Mouse (Mus musculus) liver, postnatal 0 days (tissue): ENCODE data around the gene Phf20. TPM values are rescaled to one million over a fixed set of nuclear protein-coding genes. Genes with fewer than 3 reads are reported as not detected.

Source experiments
- ATAC-seq: fragments of 200-750 bp; cut with Nextera tagmentation; 2 replicates; pipeline ENCODE4 v1.8.0; 2017; ENCODE audit warnings: mild to moderate bottlenecking, moderate library complexity
- DNase-seq: peaks from one replicate; pipeline ENCODE4 v3.0.0-alpha.2; 2016
- H3K27ac ChIP-seq: fragments of 300-500 bp; sonication (generic); 2 replicates; pipeline ENCODE4 v1.5.1; 2014; ENCODE audit warnings: antibody characterized with exemption, moderate library complexity, mild to moderate bottlenecking, low read depth
- H3K27me3 ChIP-seq: fragments of 300-500 bp; sonication (generic); 2 replicates; pipeline ENCODE4 v1.6.1; 2014; ENCODE audit warnings: low read length, control low read depth, mixed read lengths; ENCODE audit not compliant: insufficient read depth
- H3K36me3 ChIP-seq: fragments of 300-500 bp; sonication (generic); replicated peaks from 2 replicates; pipeline ENCODE4 v1.6.1; 2014; ENCODE audit warnings: mild to moderate bottlenecking, control low read depth, low read length, moderate library complexity, mixed read lengths; ENCODE audit not compliant: insufficient read depth
- H3K4me1 ChIP-seq: fragments of 300-500 bp; sonication (generic); 2 replicates; pipeline ENCODE4 v1.6.1; 2014; ENCODE audit warnings: antibody characterized with exemption, mild to moderate bottlenecking, control low read depth; ENCODE audit not compliant: insufficient read depth
- H3K4me2 ChIP-seq: fragments of 300-500 bp; sonication (generic); 2 replicates; pipeline ENCODE4 v1.6.1; 2014; ENCODE audit warnings: low read depth, mild to moderate bottlenecking, low read length, moderate library complexity, mixed read lengths
- H3K4me3 ChIP-seq: fragments of 300-500 bp; sonication (generic); 2 replicates; pipeline ENCODE4 v1.5.1; 2014; ENCODE audit warnings: low read depth, low read length
- H3K9ac ChIP-seq: fragments of 300-500 bp; sonication (generic); replicated peaks from 2 replicates; pipeline ENCODE4 v1.6.1; 2014; ENCODE audit warnings: mild to moderate bottlenecking, moderate library complexity
- H3K9me3 ChIP-seq: fragments of 300-500 bp; sonication (generic); 2 replicates; pipeline ENCODE4 v1.6.1; 2016; ENCODE audit warnings: mild to moderate bottlenecking, control low read depth, low read length, mixed read lengths
- CTCF ChIP-seq: sonication (generic); IDR thresholded peaks from 2 replicates; pipeline ENCODE4 v1.5.1; 2016; ENCODE audit warnings: antibody characterized with exemption, low read depth
- EP300 ChIP-seq: IDR thresholded peaks from 2 replicates; pipeline ENCODE4 v1.6.1; 2016; ENCODE audit warnings: antibody characterized with exemption, low read depth, mild to moderate bottlenecking
- WGBS: fragments of 180-500 bp; shearing (Covaris S2); extraction: QIAGEN DNeasy Blood & Tissue Kit; methylation state at CpG from one replicate; pipeline ENCODE4 v1.1.7; 2014; ENCODE audit not compliant: insufficient replicate concordance; 5-methylcytosine and 5-hydroxymethylcytosine counted together
- polyA plus RNA-seq: library from polyadenylated mRNA; unstranded; fragments of >200 nt; fragmentation: Nextera tagmentation; extraction: Ambion mirVana; gene quantifications from 2 replicates; pipeline ENCODE4 v1.2.1, GENCODE M21; 2015

The Phf20 gene
- polyA plus RNA-seq, 1 experiment from 2014 or later: 11.7 TPM

GRCm38 (mm10) chr2:156257922-156258761 is 61.9 kb downstream of the Phf20 start:
- Histone ChIP-seq H3K4me3 (no peak overlapping the region), H3K9ac (no peak overlapping the region), H3K4me1 (peaks cover 17% of the 10 kb centered on the region), H3K9me3 (no peaks in the 10 kb centered on the region), H3K4me2 (peak overlapping the region; percentile 19), H3K27me3 (no peaks in the 10 kb centered on the region), H3K27ac (peak overlapping the region; percentile 79), H3K36me3 (peaks cover 14% of the 10 kb centered on the region)
- 48% methylated on average over 11 of the region's 11 CpGs for WGBS
- TF ChIP-seq EP300: no peak
- TF ChIP-seq CTCF: no peak
- DNase-seq: no peak
- ATAC-seq: peak; percentile 67

DNA sequence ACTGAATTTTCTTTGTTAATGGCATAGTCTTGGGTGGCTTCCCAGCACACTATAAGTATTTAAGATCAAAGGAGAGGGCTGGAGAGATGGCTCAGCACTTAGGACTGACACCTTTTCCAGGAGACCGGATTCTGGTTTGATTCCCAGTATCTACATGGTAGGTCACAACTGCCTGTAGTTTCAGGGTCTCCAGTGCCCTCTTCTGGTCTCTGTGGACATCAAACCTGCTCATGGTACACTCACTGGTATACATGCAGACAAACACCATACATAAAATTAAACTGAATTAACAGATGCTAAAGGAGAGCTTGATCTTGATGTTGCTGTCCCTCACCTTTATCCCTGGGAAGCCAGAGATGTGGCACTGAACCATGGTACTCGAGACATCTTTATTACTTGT is 64.7 kb downstream of the Phf20 start:
- 86% methylated on average over 2 of the region's 2 CpGs for WGBS
- H3K27me3 ChIP-seq: no peaks in the 10 kb centered on the region
- no peaks in the 10 kb centered on the region for H3K9me3 ChIP-seq
- H3K9ac ChIP-seq: no peak overlapping the region
- H3K36me3 ChIP-seq: peaks cover 6% of the 10 kb centered on the region; the same call in 1 of the 2 replicates
- TF ChIP-seq CTCF (peak; percentile 50), EP300 (no peak)
- ATAC-seq (no peak), DNase-seq (no peak)
- H3K4me3 ChIP-seq: no peak overlapping the region
- no peak overlapping the region for H3K27ac ChIP-seq
- no peak overlapping the region for H3K4me2 ChIP-seq
- peaks cover 17% of the 10 kb centered on the region for H3K4me1 ChIP-seq

DNA sequence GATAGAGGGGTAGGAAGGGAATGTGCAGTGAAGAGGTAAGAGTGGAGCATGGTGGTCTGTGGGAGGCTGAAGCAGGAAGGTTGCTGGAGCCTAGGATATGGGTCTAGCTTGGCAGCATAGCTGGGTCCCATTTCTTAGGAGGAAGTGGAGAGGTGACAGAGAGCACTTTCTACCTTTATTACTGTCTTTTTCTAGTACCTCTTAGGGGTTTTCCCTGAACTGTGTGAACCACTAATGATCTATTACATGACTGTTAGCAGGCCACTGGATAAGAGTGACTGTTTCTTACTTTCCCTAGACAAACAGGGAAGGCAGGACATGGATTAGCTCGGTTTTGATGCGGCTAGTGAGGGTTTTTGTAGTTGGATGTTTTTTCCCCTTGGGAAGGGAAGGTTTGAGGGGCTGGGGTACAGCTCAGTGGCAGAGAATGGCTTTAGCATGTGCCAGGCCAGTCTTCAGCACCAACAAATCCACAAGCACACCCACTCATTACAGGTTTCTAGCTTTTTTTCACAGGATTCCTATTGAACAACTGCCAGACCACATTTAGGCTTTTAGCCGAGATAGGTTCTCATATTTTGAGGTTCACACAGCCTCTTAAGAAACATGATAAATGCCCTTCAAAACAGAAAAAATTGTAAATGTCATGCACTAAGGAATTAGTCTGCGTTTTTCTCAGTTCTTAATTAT is 67.1 kb downstream of the Phf20 start:
- no peak for TF ChIP-seq CTCF
- no peak for TF ChIP-seq EP300
- no peak overlapping the region for H3K4me2 ChIP-seq
- ATAC-seq: no peak
- H3K9me3 ChIP-seq: no peaks in the 10 kb centered on the region
- 74% methylated on average over 4 of the region's 4 CpGs for WGBS
- DNase-seq: no peak
- no peak overlapping the region for H3K9ac ChIP-seq
- peaks cover 3% of the 10 kb centered on the region; the same call in 1 of the 2 replicates for H3K4me1 ChIP-seq
- H3K27me3 ChIP-seq: no peaks in the 10 kb centered on the region
- H3K4me3 ChIP-seq: no peak overlapping the region
- peaks cover 10% of the 10 kb centered on the region; the same call in 1 of the 2 replicates for H3K36me3 ChIP-seq
- H3K27ac ChIP-seq: no peak overlapping the region

DNA sequence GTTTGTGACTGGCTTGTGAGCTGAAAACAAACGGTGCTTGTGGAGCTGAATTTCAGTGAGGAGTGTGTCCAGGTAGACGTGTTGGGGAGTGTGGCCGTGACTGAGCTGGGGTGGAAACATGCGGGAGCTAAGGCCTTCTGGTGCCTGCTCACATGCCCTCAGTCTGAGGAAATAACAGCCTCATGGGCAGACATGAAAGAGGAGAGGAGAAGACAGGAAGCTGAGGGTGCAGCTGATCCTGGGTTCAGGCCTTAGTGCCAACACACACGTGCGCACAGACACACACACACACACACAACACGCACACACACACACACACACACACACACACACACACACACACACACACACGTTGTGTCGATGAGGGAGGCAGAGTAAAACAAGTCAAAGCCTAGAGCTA is 71.4 kb downstream of the Phf20 start:
- no peak for ATAC-seq
- Histone ChIP-seq H3K27ac (no peak overlapping the region), H3K36me3 (peaks cover 17% of the 10 kb centered on the region), H3K9ac (no peak overlapping the region), H3K27me3 (no peaks in the 10 kb centered on the region), H3K4me3 (no peak overlapping the region), H3K4me1 (no peaks in the 10 kb centered on the region), H3K9me3 (no peaks in the 10 kb centered on the region), H3K4me2 (no peak overlapping the region)
- TF ChIP-seq CTCF: no peak
- TF ChIP-seq EP300: no peak
- no peak for DNase-seq
- WGBS: 88% methylated on average over 9 of the region's 9 CpGs

GRCm38 (mm10) chr2:156272553-156272952 is 76.3 kb downstream of the Phf20 start:
- Histone ChIP-seq H3K4me1 (no peaks in the 10 kb centered on the region), H3K4me2 (no peak overlapping the region), H3K27me3 (no peaks in the 10 kb centered on the region), H3K27ac (no peak overlapping the region), H3K36me3 (peaks cover 24% of the 10 kb centered on the region), H3K4me3 (no peak overlapping the region), H3K9ac (no peak overlapping the region), H3K9me3 (no peaks in the 10 kb centered on the region)
- WGBS: 85% methylated on average over 6 of the region's 6 CpGs
- no peak for TF ChIP-seq CTCF
- TF ChIP-seq EP300: no peak
- ATAC-seq (no peak), DNase-seq (no peak)

DNA sequence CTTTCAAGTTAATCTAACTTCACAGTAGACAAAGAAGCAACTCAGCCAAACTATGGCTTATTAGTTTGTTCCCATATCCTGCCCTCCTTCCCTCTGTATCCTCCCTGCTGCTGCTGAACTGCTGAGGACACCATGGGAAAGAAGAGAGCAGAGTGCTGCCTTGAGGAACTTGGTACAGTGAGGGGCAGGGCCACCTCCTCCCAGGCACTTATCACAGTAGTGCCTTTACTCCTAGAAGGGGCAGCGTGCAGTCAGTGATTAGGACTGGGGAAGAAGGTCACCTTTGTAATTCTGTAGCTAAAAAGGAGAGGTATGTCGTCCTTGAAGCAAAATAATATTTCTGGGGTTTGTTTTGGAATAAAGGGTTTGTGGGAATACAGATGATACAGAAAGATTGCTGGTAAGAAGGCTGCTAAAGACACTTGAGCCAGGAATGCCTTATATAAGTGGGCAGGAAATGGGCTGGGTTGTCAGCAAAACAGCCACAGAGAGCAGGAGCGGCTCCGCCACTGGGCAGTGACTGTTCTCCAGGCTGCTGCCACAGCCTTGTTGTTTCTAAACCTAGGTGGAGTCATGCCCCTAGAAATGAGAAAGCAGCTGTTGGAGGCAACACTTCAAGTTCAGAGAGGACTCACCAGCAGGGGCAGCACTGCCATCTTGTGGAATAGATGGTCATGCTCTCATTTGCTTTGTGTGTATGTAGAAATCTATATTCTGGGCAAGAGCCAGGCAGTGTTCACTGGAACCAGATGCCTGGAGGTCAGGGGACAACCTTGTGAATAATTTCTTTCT is 82.2 kb downstream of the Phf20 start:
- DNase-seq (peak; percentile 83), ATAC-seq (peak; percentile 87)
- Histone ChIP-seq H3K4me1 (no peaks in the 10 kb centered on the region), H3K4me3 (no peak overlapping the region), H3K27me3 (no peaks in the 10 kb centered on the region), H3K36me3 (peaks cover 27% of the 10 kb centered on the region), H3K9ac (no peak overlapping the region), H3K27ac (peak overlapping the region; percentile 46), H3K4me2 (no peak overlapping the region), H3K9me3 (no peaks in the 10 kb centered on the region)
- 41% methylated on average over 4 of the region's 4 CpGs for WGBS
- TF ChIP-seq EP300 (no peak), CTCF (peak; percentile 92)
